Mouse (Mus musculus): Measurements from ENCODE around the gene B4galnt4. TPM values are rescaled to one million over a fixed set of nuclear protein-coding genes. Genes with fewer than 3 reads are reported as not detected.

The B4galnt4 gene
- total RNA-seq, 2 experiments from 2014 or later, result 92.9 to 93.9 TPM

- DNase-seq (ENCODE audit: low spot score in 2 of 2), result no peak
- intact Hi-C loops (cut with DNase I), result no loop called here
Observed at GRCm38 (mm10) chr7:141039386-141040107, 21.4 kb upstream of the B4galnt4 start.

DNA sequence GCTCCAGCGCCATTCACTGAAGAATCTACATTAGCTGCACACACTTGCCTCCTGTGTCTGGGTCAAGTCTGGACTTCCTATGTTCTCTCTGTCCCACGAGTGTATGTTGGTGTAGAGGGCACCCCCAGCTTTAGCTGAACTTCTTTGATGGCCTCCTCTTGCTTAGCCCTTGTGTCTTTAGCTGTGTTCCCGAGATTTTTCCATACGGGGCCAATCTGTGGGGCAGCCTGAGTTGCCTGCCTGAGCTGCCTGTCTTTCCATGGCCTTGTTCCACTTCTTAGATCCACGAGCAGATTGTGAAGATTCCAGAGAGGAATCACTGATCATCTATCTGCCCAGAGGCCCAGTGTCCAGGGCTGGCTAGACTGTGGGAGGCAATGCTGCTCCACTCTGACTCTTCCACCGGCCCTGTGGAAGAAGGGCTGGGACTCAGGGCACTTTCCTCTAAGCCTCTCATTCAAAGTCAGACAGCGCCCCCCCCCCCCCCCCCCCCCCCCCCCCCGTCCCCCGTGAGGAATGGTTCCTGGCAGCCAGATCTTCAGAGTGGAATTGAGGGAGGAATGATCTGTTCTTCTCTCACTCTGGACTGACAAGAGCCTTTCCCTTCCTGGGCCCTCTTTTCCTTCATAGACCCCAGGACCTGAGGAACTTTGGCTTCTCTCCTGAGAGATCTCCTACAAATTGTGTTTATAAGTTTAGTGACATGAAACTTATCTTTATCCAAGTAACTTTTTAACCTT is 19.9 kb upstream of the B4galnt4 start:
- no peak for DNase-seq (ENCODE audit: low spot score in 2 of 2)
- intact Hi-C loops (cut with DNase I), result no loop called here

GRCm38 (mm10) chr7:141041661-141042060 is 19.2 kb upstream of the B4galnt4 start:
- intact Hi-C loops (cut with DNase I), result no loop called here
- DNase-seq (ENCODE audit: low spot score in 2 of 2), result peak; percentile 42 to 46

DNA sequence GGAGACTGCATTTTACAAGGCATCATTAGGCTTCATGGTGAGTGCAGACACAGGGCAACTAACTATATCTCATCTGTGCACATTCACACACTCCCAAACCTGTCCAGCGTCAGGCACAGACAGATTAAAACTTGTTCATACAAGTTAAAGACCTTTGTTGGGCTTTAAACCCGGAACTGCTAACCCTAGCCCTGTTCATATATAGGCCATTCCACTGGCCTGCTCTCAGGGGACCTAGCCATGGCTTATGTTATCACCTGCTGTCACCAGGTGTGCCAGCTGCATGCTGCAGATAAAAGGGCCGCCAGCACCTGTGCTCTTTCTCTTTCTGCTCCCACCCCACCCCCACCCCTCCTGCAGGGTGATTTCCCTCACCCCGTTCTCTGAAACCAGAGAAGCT is 18.4 kb upstream of the B4galnt4 start:
- DNase-seq (ENCODE audit: low spot score in 2 of 2), result no peak
- intact Hi-C loops (cut with DNase I), result no loop called here

DNA sequence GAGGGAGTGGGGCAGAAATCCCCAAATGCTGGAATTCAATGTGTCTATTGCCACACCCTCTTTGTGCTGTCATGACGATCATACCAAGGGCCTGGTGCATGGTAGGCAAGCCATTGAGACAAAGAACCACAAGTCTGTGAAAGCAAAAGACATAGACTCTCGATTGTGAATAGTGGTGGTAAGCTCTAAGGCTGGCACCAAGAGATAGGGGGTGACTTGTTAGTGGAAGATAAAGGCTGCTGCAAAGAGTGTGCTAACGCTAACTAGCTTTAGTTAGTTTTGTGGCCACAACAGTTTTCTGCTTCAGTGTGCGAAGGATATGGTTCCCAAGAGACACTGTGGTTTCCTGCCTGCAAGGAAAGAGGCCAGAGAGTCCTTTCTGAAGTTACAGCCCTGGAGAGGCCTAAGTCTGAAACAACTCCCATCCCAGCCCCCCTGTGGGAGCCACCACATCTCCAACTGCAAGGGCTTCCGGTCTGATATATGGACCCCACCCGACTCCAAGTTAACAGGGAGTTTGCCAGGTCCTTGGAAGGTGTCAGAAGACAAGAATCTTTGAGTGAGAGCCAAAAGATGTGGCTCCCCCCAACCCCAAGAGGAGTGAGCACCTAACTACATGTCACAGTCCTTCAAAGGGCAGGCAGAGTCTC is 13.8 kb upstream of the B4galnt4 start:
- intact Hi-C loops (cut with DNase I), result no loop called here
- no peak for DNase-seq (ENCODE audit: low spot score in 2 of 2)

GRCm38 (mm10) chr7:141047581-141048225 is 13.2 kb upstream of the B4galnt4 start:
- peak; percentile 74 to 87 for DNase-seq (ENCODE audit: low spot score in 2 of 2)
- intact Hi-C loops (cut with DNase I), result loop anchor here (1.0 to 2.0 kb wide), 4 partner anchors 39 to 203 kb away; partner anchors contain the start of gene Scgb1c1

GRCm38 (mm10) chr7:141048226-141049218 is 12.4 kb upstream of the B4galnt4 start:
- intact Hi-C loops (cut with DNase I), result loop anchor here (1.0 to 2.0 kb wide), 4 partner anchors 40 to 204 kb away; partner anchors contain the start of gene Scgb1c1
- peak; percentile 93 to 94 for DNase-seq (ENCODE audit: low spot score in 2 of 2)

- intact Hi-C loops (cut with DNase I), result loop anchor here (2.0 kb wide), 3 partner anchors 41 to 205 kb away; partner anchors contain the start of gene Scgb1c1
- no peak for DNase-seq (ENCODE audit: low spot score in 2 of 2)
Observed at GRCm38 (mm10) chr7:141049326-141049725, 11.6 kb upstream of the B4galnt4 start.

DNA sequence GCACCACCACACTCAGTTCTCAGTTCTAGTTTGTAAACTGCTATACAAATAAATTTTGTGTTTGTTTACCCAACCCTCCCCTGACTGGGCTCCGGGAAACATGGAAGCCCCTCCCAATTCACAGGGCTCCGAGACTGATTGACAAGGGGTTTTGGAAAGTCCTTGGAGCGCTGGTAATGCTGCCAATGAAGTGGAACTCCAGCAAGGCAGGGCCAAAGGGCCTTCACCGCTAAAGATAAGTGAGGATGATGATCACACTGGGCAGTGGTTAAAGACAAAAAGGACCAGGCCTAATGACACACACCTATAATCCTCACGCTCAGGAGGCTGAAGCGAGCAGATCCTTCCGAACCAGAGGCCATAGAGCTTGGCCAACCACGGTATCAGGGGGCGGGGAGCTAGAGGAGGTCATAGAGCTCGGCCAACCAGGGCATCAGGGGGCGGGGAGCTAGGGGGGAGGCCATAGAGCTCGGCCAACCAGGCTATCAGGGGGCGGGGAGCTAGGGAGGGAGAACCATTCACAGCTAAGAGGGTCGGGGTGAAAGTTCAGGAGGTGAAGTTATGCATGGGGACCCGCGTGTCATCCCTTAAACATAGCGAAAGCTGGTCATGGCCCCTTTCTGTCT is 9.7 kb upstream of the B4galnt4 start:
- no peak for DNase-seq (ENCODE audit: low spot score in 2 of 2)
- intact Hi-C loops (cut with DNase I), result no loop called here

GRCm38 (mm10) chr7:141052016-141052415 is 8.9 kb upstream of the B4galnt4 start:
- intact Hi-C loops (cut with DNase I), result no loop called here
- no peak for DNase-seq (ENCODE audit: low spot score in 2 of 2)

GRCm38 (mm10) chr7:141052421-141052820 is 8.5 kb upstream of the B4galnt4 start:
- intact Hi-C loops (cut with DNase I), result no loop called here
- no peak for DNase-seq (ENCODE audit: low spot score in 2 of 2)

- no peak for DNase-seq (ENCODE audit: low spot score in 2 of 2)
- intact Hi-C loops (cut with DNase I), result no loop called here
Observed at GRCm38 (mm10) chr7:141055785-141056184, 5.1 kb upstream of the B4galnt4 start.

- no peak for DNase-seq (ENCODE audit: low spot score in 2 of 2)
- intact Hi-C loops (cut with DNase I), result no loop called here
Observed at GRCm38 (mm10) chr7:141056976-141057375, 3.9 kb upstream of the B4galnt4 start.

GRCm38 (mm10) chr7:141057541-141057940 is 3.4 kb upstream of the B4galnt4 start:
- intact Hi-C loops (cut with DNase I), result no loop called here
- DNase-seq (ENCODE audit: low spot score in 2 of 2), result no peak

GRCm38 (mm10) chr7:141058601-141059341 is 2.1 kb upstream of the B4galnt4 start:
- intact Hi-C loops (cut with DNase I), result no loop called here
- DNase-seq (ENCODE audit: low spot score in 2 of 2), result no peak

- no peak for DNase-seq (ENCODE audit: low spot score in 2 of 2)
- intact Hi-C loops (cut with DNase I), result no loop called here
Observed at GRCm38 (mm10) chr7:141059929-141060328, 975 bp upstream of the B4galnt4 start.

DNA sequence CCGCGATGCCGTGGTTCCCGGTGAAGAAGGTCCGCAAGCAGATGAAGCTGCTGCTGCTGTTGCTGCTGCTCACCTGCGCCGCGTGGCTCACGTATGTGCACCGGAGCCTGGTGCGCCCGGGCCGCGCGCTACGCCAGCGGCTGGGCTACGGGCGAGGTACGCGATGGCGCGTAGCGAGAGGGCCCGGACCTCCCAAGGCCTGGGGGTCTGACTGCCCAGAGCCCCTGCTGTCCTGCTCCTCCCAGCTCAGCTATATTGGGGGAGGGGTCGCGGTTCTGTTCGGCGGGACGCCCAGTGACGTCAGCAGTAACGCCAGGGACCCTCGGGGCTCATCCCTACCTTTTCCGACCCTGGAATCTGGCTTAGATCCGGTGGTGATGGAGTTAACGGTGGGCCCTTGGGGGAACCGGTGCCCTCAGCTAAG is 377 bp downstream of the B4galnt4 start:
- peak in 1 of 2 experiments; percentile 46 for DNase-seq (ENCODE audit: low spot score in 2 of 2)
- intact Hi-C loops (cut with DNase I), result no loop called here
